Comparison of ENCODE assay signal across 10 mouse cellular contexts in genomic region chr2:153458022-153458441, GRCm38 (mm10). TPM values are rescaled to one million over a fixed set of nuclear protein-coding genes. Genes with fewer than 3 reads are reported as not detected.
DNase-seq lines count a peak whose midpoint lies in the region; ATAC-seq and TF ChIP-seq lines count a peak whose summit lies in the region.
"Had no signal": no experiment of that assay in that cellular context is flagged by ENCODE, and none has a peak within 500 bp of the region (broad histone marks: within the 10 kb centered on the region; RNA-seq: fewer than 3 reads in every experiment).

No protein-coding gene starts in this region.

- no peak overlapping the region for H3K4me2 ChIP-seq in forebrain, embryonic 14.5 days (ENCODE audit: low read length)
- H3K4me2 ChIP-seq in hindbrain, embryonic 14.5 days (replicated peaks): no peak overlapping the region

- no peaks in the 10 kb centered on the region for H3K36me3 ChIP-seq in kidney, adult 2 months (ENCODE audit: control insufficient read depth, insufficient read depth, low read length)
- 0 out of 2 replicates have a peak, but pooled peaks cover 5% of the 10 kb centered on the region for H3K36me3 ChIP-seq in forebrain, embryonic 14.5 days (ENCODE audit: control insufficient read depth, insufficient read depth, low read length)
- no peaks in the 10 kb centered on the region; the same call in 1 of the 2 replicates for H3K36me3 ChIP-seq in hindbrain, embryonic 14.5 days (replicated peaks; ENCODE audit: control insufficient read depth, insufficient read depth)

- H3K27me3 ChIP-seq in kidney, adult 2 months (replicated peaks; ENCODE audit: control insufficient read depth, insufficient read depth, low read length): no peaks in the 10 kb centered on the region
- H3K27me3 ChIP-seq in forebrain, embryonic 14.5 days (replicated peaks; ENCODE audit: control insufficient read depth, insufficient read depth, low read length): no peaks in the 10 kb centered on the region
- H3K27me3 ChIP-seq in hindbrain, embryonic 14.5 days (ENCODE audit: control insufficient read depth, insufficient read depth, low read length): no peaks in the 10 kb centered on the region
- H3K27me3 ChIP-seq: CH12.LX had no signal

- H3K9ac ChIP-seq in forebrain, embryonic 14.5 days (ENCODE audit: low read length): peak overlapping the region; percentile 21; the same call in 1 of the 2 replicates
- H3K9ac ChIP-seq in hindbrain, embryonic 14.5 days: 0 out of 2 replicates have a peak overlapping the region, but pooled peaks have one; percentile 17

- H3K27ac ChIP-seq in kidney, adult 2 months (ENCODE audit: insufficient read depth, low read depth, low read length): peak overlapping the region; percentile 43
- H3K27ac ChIP-seq in forebrain, embryonic 14.5 days (ENCODE audit: low read depth, low read length): peak overlapping the region; percentile 65; the same call in 1 of the 2 replicates
- peak overlapping the region; percentile 74 for H3K27ac ChIP-seq in hindbrain, embryonic 14.5 days

- no peaks in the 10 kb centered on the region for H3K9me3 ChIP-seq in forebrain, embryonic 14.5 days (replicated peaks; ENCODE audit: control insufficient read depth, low read length)
- H3K9me3 ChIP-seq in hindbrain, embryonic 14.5 days (ENCODE audit: control insufficient read depth, low read length): no peaks in the 10 kb centered on the region

- no peak overlapping the region for H3K4me3 ChIP-seq in kidney, adult 2 months (ENCODE audit: insufficient read depth, low read depth, low read length)
- no peak overlapping the region for H3K4me3 ChIP-seq in forebrain, embryonic 14.5 days (ENCODE audit: low read depth, low read length)
- H3K4me3 ChIP-seq in hindbrain, embryonic 14.5 days (replicated peaks; ENCODE audit: low read length): no peak overlapping the region

- peak; percentile 8 for TF ChIP-seq POLR2A in kidney, adult 2 months (IDR thresholded peaks at IDR 0.05; ENCODE audit: low read depth, low read length)

- 36% methylated on average over 3 of the region's 3 CpGs for WGBS in kidney, adult 2 months
- whole genome bisulfite sequencing in forebrain, embryonic 14.5 days: 49% methylated on average over 3 of the region's 3 CpGs
- 45% methylated on average over 3 of the region's 3 CpGs for whole genome bisulfite sequencing in hindbrain, embryonic 14.5 days

- 0 out of 2 replicates have a peak, but pooled peaks cover 4% of the 10 kb centered on the region for H3K4me1 ChIP-seq in kidney, adult 2 months (ENCODE audit: control insufficient read depth, insufficient read depth, low read length)
- H3K4me1 ChIP-seq in forebrain, embryonic 14.5 days (ENCODE audit: control insufficient read depth, insufficient read depth, low read length): peaks cover 5% of the 10 kb centered on the region; the same call in 1 of the 2 replicates
- peaks cover 7% of the 10 kb centered on the region; the same call in 1 of the 2 replicates for H3K4me1 ChIP-seq in hindbrain, embryonic 14.5 days (replicated peaks; ENCODE audit: control insufficient read depth, insufficient read depth, low read length)

- no peak for TF ChIP-seq CTCF in kidney, adult 2 months (conservative IDR thresholded peaks at IDR 0.05; ENCODE audit: insufficient read depth, insufficient read length, low read depth, low read length)

- peak; percentile 29 for DNase-seq in kidney, adult 2 months
- no peak for DNase-seq in kidney, adult 18-20 months
- DNase-seq in forebrain, embryonic 14.5 days (ENCODE audit: low spot score): no peak
- DNase-seq in hindbrain, embryonic 14.5 days (ENCODE audit: low spot score): no peak
- peak; percentile 34 for DNase-seq in mesoderm, embryonic 11.5 days (ENCODE audit: low read depth, low spot score)
- DNase-seq in spleen, postnatal 10 days (ENCODE audit: low spot score in 2 of 2): no peak
- no peak for DNase-seq in cerebellum, adult 18-20 months

- ATAC-seq in forebrain, embryonic 14.5 days: no peak
- no peak for ATAC-seq in hindbrain, embryonic 14.5 days (ENCODE audit: low FRiP score)
- no peak for ATAC-seq in cerebellum, adult (ENCODE audit: insufficient number of reproducible peaks, low FRiP score, low TSS enrichment)

RNA-seq across cellular contexts. Expression of gene 4930404H24Rik, which starts 34.6 kb away (rescaled TPM):
- not detected in 2 replicates for polyA plus RNA-seq in kidney, adult 2 months (2012; rRNA removed)
- polyA plus RNA-seq in forebrain, embryonic 14.5 days (2014; fragmentation: Nextera tagmentation; extraction: Ambion mirVana): not detected in 2 replicates
- not detected in 2 replicates for polyA plus RNA-seq in hindbrain, embryonic 14.5 days (2014; fragmentation: Nextera tagmentation; extraction: Ambion mirVana)
- polyA plus RNA-seq: large intestine, adult 2 months had no signal

Comparison
In these comparisons a context has a peak if more than half of its experiments do, and no peak if none do; other contexts are left out.
1. DNase-seq: peak in kidney, adult 2 months (single experiment) and mesoderm, embryonic 11.5 days (single experiment); none in kidney, adult 18-20 months (single experiment), forebrain, embryonic 14.5 days (single experiment), hindbrain, embryonic 14.5 days (single experiment), spleen, postnatal 10 days (0 of 2) and cerebellum, adult 18-20 months (0 of 2).
2. Peak in every context shown above with its lines, with median percentiles within 50 percentile points of each other: H3K27ac ChIP-seq.